Mouse (Mus musculus): ENCODE results near the gene Tmem130.

- TF ChIP-seq CTCF (IDR thresholded peaks at IDR 0.05; ENCODE audit: low read depth), result no peak
- TF ChIP-seq EP300 (optimal IDR thresholded peaks at IDR 0.05), result no peak
Observed at GRCm38 (mm10) chr5:144786464-144786863, 24.8 kb upstream of the Tmem130 start.
